In genomic region chr8:117433968-117434367, GRCm38 (mm10) we compare ENCODE assay signal across 15 mouse cellular contexts.
"Had no signal": no experiment of that assay in that cellular context is flagged by ENCODE, and none has a peak within 500 bp of the region (broad histone marks: within the 10 kb centered on the region; RNA-seq: fewer than 3 reads in every experiment).

No protein-coding gene starts in this region.

- H3K4me3 ChIP-seq: left cerebral cortex, adult 2 months; liver, embryonic 13.5 days; megakaryocyte, embryonic 14.5 days; midbrain, embryonic 10.5 days; midbrain, embryonic 15.5 days; neural tube, embryonic 13.5 days had no signal

- DNase-seq: kidney, adult 18-20 months; layer of hippocampus, postnatal 36 days; liver, embryonic 13.5 days; lung, embryonic 14.5 days; lung, postnatal 10 days; lung, postnatal 36 days; thymus, adult 18-20 months; thymus, postnatal 36 days had no signal

- H3K9me3 ChIP-seq: liver, embryonic 13.5 days; megakaryocyte, embryonic 14.5 days; midbrain, embryonic 10.5 days; midbrain, embryonic 15.5 days; neural tube, embryonic 13.5 days had no signal

- H3K9ac ChIP-seq: liver, embryonic 13.5 days; lung, embryonic 14.5 days; midbrain, embryonic 15.5 days; neural tube, embryonic 13.5 days had no signal

- H3K27me3 ChIP-seq: liver, embryonic 13.5 days; megakaryocyte, embryonic 14.5 days; midbrain, embryonic 15.5 days; neural tube, embryonic 13.5 days had no signal

- ATAC-seq: intestine, embryonic 16.5 days; midbrain, embryonic 15.5 days had no signal

- H3K27ac ChIP-seq: kidney, postnatal 0 days; left cerebral cortex, adult 2 months; liver, embryonic 13.5 days; midbrain, embryonic 10.5 days; midbrain, embryonic 15.5 days; neural tube, embryonic 13.5 days had no signal

- H3K4me1 ChIP-seq: midbrain, embryonic 10.5 days; midbrain, embryonic 15.5 days had no signal

- H3K4me2 ChIP-seq: liver, embryonic 13.5 days; lung, embryonic 14.5 days; midbrain, embryonic 15.5 days; neural tube, embryonic 13.5 days had no signal
